Mouse (Mus musculus): ENCODE data around the gene AL607142.1.

GRCm38 (mm10) chr4:120052481-120052880 is 12.3 kb upstream of the AL607142.1 start:
- no peak for TF ChIP-seq CTCF (IDR thresholded peaks at IDR 0.05; ENCODE audit: extremely low read depth, insufficient read length, insufficient replicate concordance, low read depth, low read length)
- no peak for TF ChIP-seq POLR2A (IDR thresholded peaks at IDR 0.05; ENCODE audit: low read depth, low read length)
